Mouse (Mus musculus) hindbrain, embryonic 11.5 days (tissue): ENCODE results near the gene Pex6. TPM values are rescaled to one million over a fixed set of nuclear protein-coding genes. Genes with fewer than 3 reads are reported as not detected.

Experiments used
- ATAC-seq: fragments of 200-750 bp; cut with Nextera tagmentation; 2 replicates; pipeline ENCODE4 v1.8.0; 2017; ENCODE audit warnings: mild to moderate bottlenecking, moderate TSS enrichment, moderate library complexity; ENCODE audit not compliant: low FRiP score
- DNase-seq: peaks from one replicate; pipeline ENCODE4 v3.0.0-alpha.2; 2015; ENCODE audit warnings: low spot score
- H3K27ac ChIP-seq: fragments of 300-500 bp; sonication (generic); 2 replicates; pipeline ENCODE4 v1.5.1; 2014; ENCODE audit warnings: mild to moderate bottlenecking, low read depth, low read length
- H3K27me3 ChIP-seq: fragments of 300-500 bp; sonication (generic); 2 replicates; pipeline ENCODE4 v1.6.1; 2014; ENCODE audit warnings: mild to moderate bottlenecking, low read length, moderate library complexity, mixed read lengths; ENCODE audit not compliant: control insufficient read depth, insufficient read depth
- H3K36me3 ChIP-seq: fragments of 300-500 bp; sonication (generic); 2 replicates; pipeline ENCODE4 v1.6.1; 2014; ENCODE audit warnings: mild to moderate bottlenecking, low read length, moderate library complexity, mixed read lengths; ENCODE audit not compliant: control insufficient read depth, insufficient read depth
- H3K4me1 ChIP-seq: fragments of 300-500 bp; sonication (generic); replicated peaks from 2 replicates; pipeline ENCODE4 v1.6.1; 2014; ENCODE audit warnings: low read length, mixed read lengths; ENCODE audit not compliant: control insufficient read depth, insufficient read depth
- H3K4me2 ChIP-seq: fragments of 300-500 bp; sonication (generic); replicated peaks from 2 replicates; pipeline ENCODE4 v1.6.1; 2014; ENCODE audit warnings: mild to moderate bottlenecking, low read depth, low read length
- H3K4me3 ChIP-seq: fragments of 300-500 bp; sonication (generic); 2 replicates; pipeline ENCODE4 v1.5.1; 2014; ENCODE audit warnings: low read depth, low read length
- H3K9ac ChIP-seq: fragments of 300-500 bp; sonication (generic); 2 replicates; pipeline ENCODE4 v1.6.1; 2014; ENCODE audit warnings: low read depth, low read length
- H3K9me3 ChIP-seq: fragments of 300-500 bp; sonication (generic); 2 replicates; pipeline ENCODE4 v1.6.1; 2016; ENCODE audit warnings: low read length; ENCODE audit not compliant: control insufficient read depth
- WGBS: fragments of 180-500 bp; shearing (Covaris S2); extraction: QIAGEN DNeasy Blood & Tissue Kit; methylation state at CpG from one replicate; pipeline ENCODE4 v1.1.7; 2014; 5-methylcytosine and 5-hydroxymethylcytosine counted together
- polyA plus RNA-seq: library from polyadenylated mRNA; unstranded; fragments of >200 nt; fragmentation: Nextera tagmentation; extraction: Ambion mirVana; gene quantifications from 2 replicates; pipeline ENCODE4 v1.2.1, GENCODE M21; 2014

The Pex6 gene
- polyA plus RNA-seq, 1 experiment from 2014 or later, result 12.5 TPM

DNA sequence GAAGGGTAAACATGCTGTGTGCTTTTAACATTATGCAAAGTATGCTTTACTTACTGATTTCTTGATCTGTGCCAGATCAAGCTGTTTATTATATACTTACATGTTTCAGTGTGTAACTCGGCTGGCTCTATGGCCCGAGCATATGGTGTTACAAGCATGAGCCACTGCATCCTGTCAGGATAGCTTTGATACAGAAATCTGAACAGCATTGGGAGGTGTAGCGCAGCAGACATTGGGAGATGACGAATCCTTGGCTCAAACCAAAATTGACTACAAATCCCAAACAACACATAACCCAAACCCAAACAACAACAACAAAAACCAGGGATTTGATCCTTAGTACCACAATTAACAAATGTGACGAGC, 60.8 kb downstream of the Pex6 start:
- ATAC-seq, result peak; percentile 38; the same call in 1 of the 2 replicates
- H3K27ac ChIP-seq, result peak overlapping the region; percentile 20; the same call in 1 of the 2 replicates

DNA sequence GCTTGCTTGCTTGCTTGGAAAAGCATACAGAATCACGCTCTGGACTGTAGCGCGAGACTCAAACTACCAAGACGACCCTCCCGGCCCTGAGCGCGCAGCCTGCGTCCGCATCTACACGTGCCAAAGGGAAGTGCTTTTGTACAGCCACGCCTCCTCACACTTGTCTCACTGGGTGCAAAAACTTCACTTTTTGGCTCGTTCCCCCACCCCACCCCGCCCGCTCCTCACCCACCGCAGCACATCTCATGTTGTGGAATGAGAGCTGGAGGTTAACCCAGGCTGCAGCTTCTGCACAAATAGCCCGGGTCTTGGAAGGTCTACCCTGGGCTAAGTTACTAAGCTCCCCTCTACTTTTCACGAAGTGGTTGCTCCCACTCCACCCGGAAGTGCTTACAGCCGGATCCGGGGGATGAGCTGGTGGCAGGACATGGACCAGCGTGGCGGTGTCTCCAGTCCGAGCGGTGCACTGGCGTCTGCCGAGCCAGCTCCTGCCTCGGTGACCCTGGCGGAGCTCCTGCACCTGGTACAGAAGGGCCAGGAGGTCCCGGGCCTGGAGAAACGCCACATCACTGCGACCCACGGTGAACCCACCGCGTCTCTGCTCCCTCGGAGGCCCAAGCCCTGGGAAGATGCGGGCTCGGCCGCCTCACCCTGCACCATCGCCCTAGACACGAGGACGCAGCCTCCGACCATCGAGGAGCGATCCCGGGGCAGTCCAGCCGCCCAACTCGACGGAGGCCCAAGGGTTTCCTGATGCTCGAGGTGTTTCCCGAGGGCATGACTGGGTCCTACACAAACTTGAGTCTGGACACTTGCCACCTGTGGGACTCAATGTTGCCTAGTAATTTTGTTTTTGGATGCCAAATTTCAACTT, 61.4 kb downstream of the Pex6 start, which contains the start of gene 2310039H08Rik:
Gene 2310039H08Rik (plus strand): TSS at position 232 of the 874 bp plus-strand sequence.
- Histone ChIP-seq H3K27me3 (no peaks in the 10 kb centered on the region), H3K27ac (peak within 1 kb of the TSS; percentile 51), H3K4me1 (0 out of 2 replicates have a peak, but pooled peaks cover 3% of the 10 kb centered on the region), H3K9ac (peak within 1 kb of the TSS; percentile 73), H3K4me3 (peak within 1 kb of the TSS; percentile 71), H3K9me3 (no peaks in the 10 kb centered on the region), H3K36me3 (peaks cover 5% of the 10 kb centered on the region; the same call in 1 of the 2 replicates), H3K4me2 (peak within 1 kb of the TSS; percentile 67)
- ATAC-seq (peak; percentile 89), DNase-seq (peak; percentile 87)
- WGBS, result under 1% methylated on average over 50 of the region's 50 CpGs

More for the DNA sequence above, 60.8 kb downstream of the Pex6 start:
- no peak for DNase-seq
- Histone ChIP-seq H3K4me2 (peak overlapping the region; percentile 67), H3K9ac (peak overlapping the region; percentile 73), H3K36me3 (0 out of 2 replicates have a peak, but pooled peaks cover 2% of the 10 kb centered on the region), H3K4me3 (peak overlapping the region; percentile 71), H3K4me1 (0 out of 2 replicates have a peak, but pooled peaks cover 3% of the 10 kb centered on the region), H3K9me3 (no peaks in the 10 kb centered on the region), H3K27me3 (no peaks in the 10 kb centered on the region)
- 14% methylated on average over 5 of the region's 5 CpGs for WGBS

DNA sequence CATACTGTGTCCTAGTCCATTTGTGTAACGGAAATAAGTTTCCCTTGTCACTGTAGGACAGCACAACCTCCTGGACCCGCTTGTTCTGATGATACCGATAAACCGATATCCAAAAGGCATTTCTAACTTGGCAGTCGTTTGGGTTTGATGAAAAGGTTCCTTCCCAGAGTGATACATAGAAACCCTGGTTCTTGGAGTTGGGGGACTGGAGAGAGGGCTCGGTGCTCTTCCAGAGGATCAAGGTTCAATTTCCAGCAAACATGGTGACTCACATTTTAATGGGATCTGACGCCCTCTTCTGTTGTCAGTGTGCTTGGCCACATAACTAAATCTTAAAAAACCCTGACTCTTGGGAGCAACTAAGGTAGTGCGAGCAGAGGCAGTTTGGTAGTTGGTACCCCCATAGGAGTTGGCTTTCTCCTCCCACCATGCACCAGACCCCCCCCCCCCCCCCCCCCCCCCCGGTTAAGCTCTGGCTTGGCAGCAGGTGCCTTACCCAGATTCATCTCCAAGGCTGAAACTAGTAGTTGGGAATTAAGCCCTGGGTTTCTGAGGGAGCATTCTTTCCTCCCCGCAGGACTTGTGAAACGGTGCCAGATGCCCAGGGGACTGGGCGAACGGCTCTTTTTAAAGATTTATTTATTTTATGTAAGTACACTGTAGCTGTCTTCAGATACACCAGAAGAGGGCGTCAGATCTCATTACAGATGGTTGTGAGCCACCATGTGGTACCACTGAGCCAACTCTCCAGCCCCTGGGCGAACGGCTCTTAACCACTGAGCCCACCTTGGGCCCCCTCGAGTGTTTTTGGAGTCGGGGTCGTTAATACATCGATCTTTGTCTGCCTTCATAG, 62.2 kb downstream of the Pex6 start:
- no peak overlapping the region for H3K27ac ChIP-seq
- H3K4me1 ChIP-seq, result 0 out of 2 replicates have a peak, but pooled peaks cover 3% of the 10 kb centered on the region
- peak overlapping the region; percentile 67 for H3K4me2 ChIP-seq
- H3K4me3 ChIP-seq, result peak overlapping the region; percentile 71
- ATAC-seq, result peak; percentile 37
- H3K9ac ChIP-seq, result peak overlapping the region; percentile 73; the same call in 1 of the 2 replicates
- 12% methylated on average over 19 of the region's 20 CpGs for WGBS
- H3K36me3 ChIP-seq, result peaks cover 5% of the 10 kb centered on the region; the same call in 1 of the 2 replicates
- H3K27me3 ChIP-seq, result no peaks in the 10 kb centered on the region
- DNase-seq, result peak; percentile 40
- H3K9me3 ChIP-seq, result no peaks in the 10 kb centered on the region

DNA sequence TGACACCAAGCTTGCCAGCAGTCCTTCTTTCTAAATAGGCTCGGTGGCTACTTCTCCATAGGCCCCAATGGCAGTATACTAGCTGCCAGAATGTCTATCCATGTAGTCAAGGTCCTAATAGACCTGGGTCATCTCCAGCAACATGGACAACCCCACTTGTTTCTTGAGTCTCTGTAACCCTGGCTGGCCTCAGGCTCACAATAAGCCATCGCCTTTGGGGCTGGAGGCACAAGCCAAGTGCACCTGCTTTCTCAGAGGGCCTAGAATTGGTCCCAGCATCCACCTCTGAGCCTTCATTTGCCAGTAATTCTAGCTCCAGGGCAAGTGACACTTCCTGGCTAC, 62.8 kb downstream of the Pex6 start:
- H3K4me3 ChIP-seq, result no peak overlapping the region

DNA sequence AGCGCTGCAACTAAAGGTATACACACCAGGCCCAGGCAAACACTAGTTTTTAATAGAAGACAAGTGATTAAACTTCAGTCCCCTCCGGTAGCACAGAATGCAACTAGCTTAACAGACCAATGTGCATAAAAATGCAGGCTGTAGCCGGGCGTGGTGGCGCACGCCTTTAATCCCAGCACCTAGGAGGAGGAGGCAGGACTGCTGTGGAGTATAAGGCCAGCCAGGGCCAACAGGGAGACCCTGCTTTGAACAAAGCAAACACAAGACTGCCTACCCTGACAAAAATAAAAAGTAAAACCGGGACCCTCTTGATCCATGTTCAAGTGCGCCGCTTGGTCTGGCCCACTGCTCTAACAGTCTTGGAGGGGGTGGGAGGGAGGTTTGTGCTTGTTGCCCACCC, 63.8 kb downstream of the Pex6 start:
- Histone ChIP-seq H3K4me3 (no peak overlapping the region), H3K4me2 (no peak overlapping the region), H3K4me1 (0 out of 2 replicates have a peak, but pooled peaks cover 3% of the 10 kb centered on the region), H3K27ac (no peak overlapping the region), H3K27me3 (no peaks in the 10 kb centered on the region), H3K9ac (no peak overlapping the region), H3K9me3 (no peaks in the 10 kb centered on the region), H3K36me3 (peaks cover 12% of the 10 kb centered on the region; the same call in 1 of the 2 replicates)
- WGBS, result 93% methylated on average over 9 of the region's 9 CpGs
- DNase-seq (no peak), ATAC-seq (no peak)

More for the DNA sequence above, 62.8 kb downstream of the Pex6 start:
- Histone ChIP-seq H3K9me3 (no peaks in the 10 kb centered on the region), H3K36me3 (peaks cover 8% of the 10 kb centered on the region; the same call in 1 of the 2 replicates), H3K4me2 (no peak overlapping the region), H3K27ac (no peak overlapping the region), H3K9ac (no peak overlapping the region), H3K27me3 (no peaks in the 10 kb centered on the region), H3K4me1 (0 out of 2 replicates have a peak, but pooled peaks cover 3% of the 10 kb centered on the region)
- ATAC-seq (no peak), DNase-seq (no peak)
- 41% methylated on average over 2 of the region's 2 CpGs for WGBS

Other genes starting within 250 kb of the Pex6 start
- gene Ttbk1, start 223.8 kb upstream of the Pex6 start, polyA plus RNA-seq, result 2.3 and 2.4 TPM in 2 replicates
- gene Dnph1, start 214.8 kb upstream of the Pex6 start, polyA plus RNA-seq, result 59.7 and 64.7 TPM in 2 replicates
- gene Cul9, start 165.1 kb upstream of the Pex6 start, polyA plus RNA-seq, result 4.7 and 4.8 TPM in 2 replicates
- gene Srf, start 155.3 kb upstream of the Pex6 start, polyA plus RNA-seq, result 5.1 and 8.2 TPM in 2 replicates
- 16.0 and 21.5 TPM in 2 replicates for gene Ptk7, start 82.0 kb upstream of the Pex6 start, polyA plus RNA-seq
- 22.7 and 29.8 TPM in 2 replicates for gene Klc4, start 65.4 kb upstream of the Pex6 start, polyA plus RNA-seq
- 94.8 and 95.2 TPM in 2 replicates for gene Mrpl2, start 65.2 kb upstream of the Pex6 start, polyA plus RNA-seq
- gene Cul7, start 61.1 kb upstream of the Pex6 start, polyA plus RNA-seq, result 25.9 and 30.5 TPM in 2 replicates
- gene Rrp36, start 37.1 kb upstream of the Pex6 start, polyA plus RNA-seq, result 57.9 and 58.4 TPM in 2 replicates
- gene Mea1, start 32.7 kb upstream of the Pex6 start, polyA plus RNA-seq, result 192 and 201 TPM in 2 replicates
- 101 and 122 TPM in 2 replicates for gene Klhdc3, start 30.5 kb upstream of the Pex6 start, polyA plus RNA-seq
- gene Ppp2r5d, start 6.4 kb upstream of the Pex6 start, polyA plus RNA-seq, result 89.4 and 103 TPM in 2 replicates
- gene Gnmt, start 17.7 kb downstream of the Pex6 start, polyA plus RNA-seq, result 0.40 and 0.48 TPM in 2 replicates
- 53.4 and 53.9 TPM in 2 replicates for gene Cnpy3, start 40.8 kb downstream of the Pex6 start, polyA plus RNA-seq
- gene Ptcra, start 52.2 kb downstream of the Pex6 start, polyA plus RNA-seq, result 0.34 and 0.53 TPM in 2 replicates
- gene 2310039H08Rik, start 61.2 kb downstream of the Pex6 start, polyA plus RNA-seq, result 48.4 and 49.2 TPM in 2 replicates
- gene Rpl7l1, start 71.2 kb downstream of the Pex6 start, polyA plus RNA-seq, result 149 and 155 TPM in 2 replicates
- 5.5 and 7.1 TPM in 2 replicates for gene Bicral, start 147.0 kb downstream of the Pex6 start, polyA plus RNA-seq
- 74.1 and 84.3 TPM in 2 replicates for gene Tbcc, start 179.2 kb downstream of the Pex6 start, polyA plus RNA-seq
- gene Prph2, start 199.0 kb downstream of the Pex6 start, polyA plus RNA-seq, result not detected in 2 replicates